Mouse (Mus musculus) B cell, adult (primary cell): ENCODE results near the gene Prkrip1. TPM values are rescaled to one million over a fixed set of nuclear protein-coding genes. Genes with fewer than 3 reads are reported as not detected.

Source experiments
- total RNA-seq: library from RNA; stranded (reverse); gene quantifications from 4 replicates; pipeline ENCODE4 v1.2.4, GENCODE M21; 2023; ENCODE audit not compliant: inconsistent age

The Prkrip1 gene
- 29.1 to 35.6 TPM (median 31.5 TPM) in 4 replicates for total RNA-seq

GRCm38 (mm10) chr5:136198474-136199391 is at the start of gene Prkrip1:
Prkrip1 (minus strand) TSS chr5:136198963.

GRCm38 (mm10) chr5:136246452-136246838 is 47.7 kb upstream of the Prkrip1 start, which contains the start of gene Sh2b2:
Sh2b2 (minus strand) TSS chr5:136246556.

GRCm38 (mm10) chr5:136170512-136171362 is 28.0 kb downstream of the Prkrip1 start, which contains the start of gene Orai2:
Orai2 (minus strand) TSS chr5:136170713.

GRCm38 (mm10) chr5:136135571-136136291 is 63.0 kb downstream of the Prkrip1 start, which contains the start of the genes Lrwd1 and Alkbh4:
Lrwd1 (minus strand) TSS chr5:136136074.
Alkbh4 (plus strand) TSS chr5:136136146.

Other genes starting within 250 kb of the Prkrip1 start
- gene Ssc4d, start 224.4 kb downstream of the Prkrip1 start, total RNA-seq, result 0.58 to 1.0 TPM (median 0.72 TPM) in 3 of 4 replicates, not detected in the other
- not detected in 4 replicates for gene Zp3, start 218.9 kb downstream of the Prkrip1 start, total RNA-seq
- gene Dtx2, start 204.2 kb downstream of the Prkrip1 start, total RNA-seq, result 32.4 to 36.4 TPM (median 34.3 TPM) in 4 replicates
- gene Upk3b, start 160.5 kb downstream of the Prkrip1 start, total RNA-seq, result 0.29 to 0.83 TPM (median 0.63 TPM) in 4 replicates
- gene Upk3bl, start 144.5 kb downstream of the Prkrip1 start, total RNA-seq, result not detected in 4 replicates
- gene Rasa4, start 115.0 kb downstream of the Prkrip1 start, total RNA-seq, result 14.2 to 20.5 TPM (median 19.1 TPM) in 4 replicates
- 57.3 to 80.7 TPM (median 72.8 TPM) in 4 replicates for gene Polr2j, start 82.3 kb downstream of the Prkrip1 start, total RNA-seq
- gene Lrwd1, start 62.9 kb downstream of the Prkrip1 start, total RNA-seq, result 27.3 to 31.5 TPM (median 29.4 TPM) in 4 replicates
- 12.0 to 14.7 TPM (median 12.5 TPM) in 4 replicates for gene Alkbh4, start 62.8 kb downstream of the Prkrip1 start, total RNA-seq
- 54.0 to 57.6 TPM (median 55.1 TPM) in 4 replicates for gene Orai2, start 28.2 kb downstream of the Prkrip1 start, total RNA-seq
- 14.1 to 17.7 TPM (median 16.3 TPM) in 4 replicates for gene Sh2b2, start 47.6 kb upstream of the Prkrip1 start, total RNA-seq